Mouse (Mus musculus): ENCODE data around the gene Lrrc55.

DNA sequence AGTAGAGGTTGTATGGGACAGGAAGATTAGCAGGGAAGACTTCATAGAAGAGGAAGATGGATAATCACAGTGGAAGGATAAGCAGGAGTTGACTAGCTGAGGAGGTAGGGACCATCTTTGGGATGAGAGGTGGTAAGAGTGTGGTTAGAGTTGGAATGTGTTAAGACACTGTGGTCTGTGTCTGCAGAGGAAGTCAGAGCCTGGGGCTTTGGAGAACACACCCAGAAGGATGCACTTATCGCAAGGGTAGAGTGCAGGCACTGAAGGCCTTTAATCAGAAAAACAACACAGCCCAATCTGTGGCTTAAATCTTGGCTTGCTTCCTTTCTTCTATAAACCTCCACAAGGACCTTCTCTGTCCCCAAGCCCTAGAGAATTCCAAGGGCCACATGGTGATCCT lies 28.7 kb downstream of the Lrrc55 start:
- TF ChIP-seq CTCF (IDR thresholded peaks at IDR 0.05; ENCODE audit: extremely low read depth, insufficient read depth, low read length) (no peak), POLR2A (IDR thresholded peaks at IDR 0.05; ENCODE audit: extremely low read depth, insufficient read depth, low read length) (no peak)
